Mouse (Mus musculus) stomach, postnatal 0 days (tissue): ENCODE measurements around the gene B3gnt2. TPM values are rescaled to one million over a fixed set of nuclear protein-coding genes. Genes with fewer than 3 reads are reported as not detected.

Experiments
- ATAC-seq: fragments of 200-750 bp; cut with Nextera tagmentation; 2 replicates; pipeline ENCODE4 v1.8.0; 2017; ENCODE audit not compliant: low FRiP score, low TSS enrichment
- DNase-seq: peaks from one replicate; pipeline ENCODE4 v3.0.0-alpha.2; 2016; ENCODE audit warnings: low spot score
- H3K27ac ChIP-seq: fragments of 300-500 bp; sonication (generic); replicated peaks from 2 replicates; pipeline ENCODE4 v1.5.1; 2014; ENCODE audit warnings: mild to moderate bottlenecking, control low read depth
- H3K27me3 ChIP-seq: fragments of 300-500 bp; sonication (generic); 2 replicates; pipeline ENCODE4 v1.6.1; 2014; ENCODE audit warnings: low read length; ENCODE audit not compliant: control insufficient read depth, insufficient read depth
- H3K36me3 ChIP-seq: fragments of 300-500 bp; sonication (generic); 2 replicates; pipeline ENCODE4 v1.6.1; 2014; ENCODE audit warnings: low read length, mixed read lengths; ENCODE audit not compliant: control insufficient read depth, insufficient read depth
- H3K4me1 ChIP-seq: fragments of 300-500 bp; sonication (generic); replicated peaks from 2 replicates; pipeline ENCODE4 v1.6.1; 2014; ENCODE audit warnings: antibody characterized with exemption; ENCODE audit not compliant: control insufficient read depth, insufficient read depth
- H3K4me2 ChIP-seq: fragments of 300-500 bp; sonication (generic); replicated peaks from 2 replicates; pipeline ENCODE4 v1.6.1; 2014; ENCODE audit warnings: low read depth, mild to moderate bottlenecking, control low read depth, moderate library complexity
- H3K4me3 ChIP-seq: fragments of 300-500 bp; sonication (generic); 2 replicates; pipeline ENCODE4 v1.5.1; 2014; ENCODE audit warnings: low read depth, low read length, control low read depth
- H3K9ac ChIP-seq: fragments of 300-500 bp; sonication (generic); 2 replicates; pipeline ENCODE4 v1.6.1; 2014; ENCODE audit warnings: mild to moderate bottlenecking, low read length, control low read depth, mixed read lengths
- H3K9me3 ChIP-seq: fragments of 300-500 bp; sonication (generic); 2 replicates; pipeline ENCODE4 v1.6.1; 2016; ENCODE audit warnings: low read length; ENCODE audit not compliant: control insufficient read depth
- CTCF ChIP-seq: IDR thresholded peaks from 2 replicates; pipeline ENCODE4 v1.5.1; 2016; ENCODE audit warnings: antibody characterized with exemption, low read depth, mild to moderate bottlenecking, moderate library complexity
- EP300 ChIP-seq: optimal IDR thresholded peaks from 2 replicates; pipeline ENCODE3; 2016; ENCODE audit warnings: antibody characterized with exemption
- WGBS: fragments of 180-500 bp; shearing (Covaris S2); extraction: QIAGEN DNeasy Blood & Tissue Kit; methylation state at CpG from one replicate; pipeline ENCODE4 v1.1.7; 2014; 5-methylcytosine and 5-hydroxymethylcytosine counted together
- polyA plus RNA-seq: library from polyadenylated mRNA; unstranded; fragments of >200 nt; fragmentation: Nextera tagmentation; extraction: Ambion mirVana; gene quantifications from 2 replicates; pipeline ENCODE4 v1.2.1, GENCODE M21; 2015

The B3gnt2 gene
- polyA plus RNA-seq, 1 experiment from 2014 or later: 18.4 TPM

- Histone ChIP-seq H3K36me3 (no peaks in the 10 kb centered on the region), H3K9ac (no peak overlapping the region), H3K4me2 (no peak overlapping the region), H3K9me3 (no peaks in the 10 kb centered on the region), H3K4me1 (no peaks in the 10 kb centered on the region), H3K4me3 (no peak overlapping the region), H3K27me3 (no peaks in the 10 kb centered on the region), H3K27ac (no peak overlapping the region)
- 67% methylated on average over 4 of the region's 4 CpGs for WGBS
- ATAC-seq (no peak), DNase-seq (no peak)
- TF ChIP-seq CTCF (no peak), EP300 (no peak)
These were observed 97.0 kb downstream of the B3gnt2 start for GRCm38 (mm10) chr11:22763556-22764295.

- H3K27me3 ChIP-seq: no peaks in the 10 kb centered on the region
- H3K4me1 ChIP-seq: no peaks in the 10 kb centered on the region
- H3K27ac ChIP-seq: no peak overlapping the region
- ATAC-seq: no peak
- no peak overlapping the region for H3K4me3 ChIP-seq
- H3K9me3 ChIP-seq: no peaks in the 10 kb centered on the region
- H3K4me2 ChIP-seq: no peak overlapping the region
- H3K9ac ChIP-seq: no peak overlapping the region
- no peaks in the 10 kb centered on the region for H3K36me3 ChIP-seq
- DNase-seq: no peak
- no peak for TF ChIP-seq EP300
- no peak for TF ChIP-seq CTCF
- WGBS: 81% methylated on average over 1 of the region's 1 CpGs
These were observed 97.7 kb downstream of the B3gnt2 start for GRCm38 (mm10) chr11:22763055-22763454.

- Histone ChIP-seq H3K4me1 (no peaks in the 10 kb centered on the region), H3K27ac (no peak overlapping the region), H3K9ac (no peak overlapping the region), H3K36me3 (no peaks in the 10 kb centered on the region), H3K4me3 (no peak overlapping the region), H3K27me3 (no peaks in the 10 kb centered on the region), H3K9me3 (no peaks in the 10 kb centered on the region), H3K4me2 (no peak overlapping the region)
- WGBS: 91% methylated on average over 18 of the region's 18 CpGs
- ATAC-seq (no peak), DNase-seq (no peak)
- TF ChIP-seq EP300: no peak
- no peak for TF ChIP-seq CTCF
These were observed 98.4 kb downstream of the B3gnt2 start for GRCm38 (mm10) chr11:22762236-22762927.

- TF ChIP-seq CTCF (no peak), EP300 (no peak)
- Histone ChIP-seq H3K9me3 (no peaks in the 10 kb centered on the region), H3K4me2 (no peak overlapping the region), H3K4me3 (no peak overlapping the region), H3K27me3 (no peaks in the 10 kb centered on the region), H3K4me1 (no peaks in the 10 kb centered on the region), H3K27ac (no peak overlapping the region), H3K36me3 (no peaks in the 10 kb centered on the region), H3K9ac (no peak overlapping the region)
- 82% methylated on average over 3 of the region's 4 CpGs for whole genome bisulfite sequencing
- no peak for ATAC-seq
- DNase-seq: no peak
These were observed 101.0 kb downstream of the B3gnt2 start for GRCm38 (mm10) chr11:22759783-22760182.

GRCm38 (mm10) chr11:22756168-22756980 is 104.4 kb downstream of the B3gnt2 start:
- no peak for ATAC-seq
- no peak overlapping the region for H3K27ac ChIP-seq
- H3K9me3 ChIP-seq: no peaks in the 10 kb centered on the region
- DNase-seq: no peak
- TF ChIP-seq CTCF (no peak), EP300 (no peak)
- H3K27me3 ChIP-seq: no peaks in the 10 kb centered on the region
- no peak overlapping the region for H3K4me3 ChIP-seq
- no peaks in the 10 kb centered on the region for H3K4me1 ChIP-seq
- 86% methylated on average over 3 of the region's 3 CpGs for WGBS
- H3K36me3 ChIP-seq: no peaks in the 10 kb centered on the region
- no peak overlapping the region for H3K9ac ChIP-seq
- H3K4me2 ChIP-seq: no peak overlapping the region
